Mouse (Mus musculus) limb, embryonic 14.5 days (tissue): ENCODE data around the gene Nucks1. TPM values are rescaled to one million over a fixed set of nuclear protein-coding genes. Genes with fewer than 3 reads are reported as not detected.

Experiments
- ATAC-seq: fragments of 200-750 bp; cut with Nextera tagmentation; 2 replicates; pipeline ENCODE4 v1.8.0; 2017; ENCODE audit warnings: low read depth, moderate number of reproducible peaks, moderate TSS enrichment; ENCODE audit not compliant: low FRiP score
- DNase-seq: peaks from one replicate; pipeline ENCODE4 v3.0.0-alpha.2; 2015; ENCODE audit warnings: low spot score
- H3K27ac ChIP-seq: fragments of 300-500 bp; sonication (generic); replicated peaks from 2 replicates; pipeline ENCODE4 v1.5.1; 2014; ENCODE audit warnings: low read depth, mild to moderate bottlenecking, low read length, moderate library complexity, mixed read lengths
- H3K27me3 ChIP-seq: fragments of 300-500 bp; sonication (generic); 2 replicates; pipeline ENCODE4 v1.6.1; 2014; ENCODE audit warnings: low read length, mixed read lengths; ENCODE audit not compliant: control insufficient read depth, insufficient read depth
- H3K36me3 ChIP-seq: fragments of 300-500 bp; sonication (generic); 2 replicates; pipeline ENCODE4 v1.6.1; 2014; ENCODE audit warnings: mild to moderate bottlenecking, low read length, moderate library complexity, mixed read lengths; ENCODE audit not compliant: control insufficient read depth, insufficient read depth
- H3K4me1 ChIP-seq: fragments of 300-500 bp; sonication (generic); 2 replicates; pipeline ENCODE4 v1.6.1; 2014; ENCODE audit warnings: antibody characterized with exemption, low read length, mixed read lengths; ENCODE audit not compliant: control insufficient read depth, insufficient read depth
- H3K4me2 ChIP-seq: fragments of 300-500 bp; sonication (generic); replicated peaks from 2 replicates; pipeline ENCODE4 v1.6.1; 2014; ENCODE audit warnings: low read depth, mild to moderate bottlenecking, low read length, moderate library complexity; ENCODE audit not compliant: severe bottlenecking
- H3K4me3 ChIP-seq: fragments of 300-500 bp; sonication (generic); replicated peaks from 2 replicates; pipeline ENCODE4 v1.5.1; 2014; ENCODE audit warnings: low read length
- H3K9ac ChIP-seq: fragments of 300-500 bp; sonication (generic); 2 replicates; pipeline ENCODE4 v1.6.1; 2014; ENCODE audit warnings: mild to moderate bottlenecking, low read depth, low read length, moderate library complexity; ENCODE audit not compliant: severe bottlenecking
- H3K9me3 ChIP-seq: fragments of 300-500 bp; sonication (generic); 2 replicates; pipeline ENCODE4 v1.6.1; 2016; ENCODE audit warnings: low read length; ENCODE audit not compliant: control insufficient read depth
- POLR2A ChIP-seq: fragments of 200-500 bp; IDR thresholded peaks from 2 replicates; pipeline ENCODE4 v1.8.0; 2012; ENCODE audit warnings: inconsistent platforms, mild to moderate bottlenecking, moderate library complexity, borderline replicate concordance; ENCODE audit not compliant: insufficient read depth, insufficient read length; ENCODE audit errors: extremely low read depth
- WGBS: fragments of 180-500 bp; shearing (Covaris S2); extraction: QIAGEN DNeasy Blood & Tissue Kit; methylation state at CpG from one replicate; pipeline ENCODE4 v1.1.7; 2014; 5-methylcytosine and 5-hydroxymethylcytosine counted together
- polyA plus RNA-seq, 2 experiments: library from polyadenylated mRNA; depleted of rRNA in 1 of 2; stranded (reverse) in 1 of 2; unstranded in 1 of 2; fragments of >200 nt; fragmentation: Nextera tagmentation in 1 of 2; extraction: Ambion mirVana in 1 of 2; gene quantifications; 2 replicates each; pipeline versions ENCODE4 v1.2.1 to v1.2.3; 2012 to 2014

The Nucks1 gene
- polyA plus RNA-seq, 2 experiments, result 52.0 to 68.4 TPM

DNA sequence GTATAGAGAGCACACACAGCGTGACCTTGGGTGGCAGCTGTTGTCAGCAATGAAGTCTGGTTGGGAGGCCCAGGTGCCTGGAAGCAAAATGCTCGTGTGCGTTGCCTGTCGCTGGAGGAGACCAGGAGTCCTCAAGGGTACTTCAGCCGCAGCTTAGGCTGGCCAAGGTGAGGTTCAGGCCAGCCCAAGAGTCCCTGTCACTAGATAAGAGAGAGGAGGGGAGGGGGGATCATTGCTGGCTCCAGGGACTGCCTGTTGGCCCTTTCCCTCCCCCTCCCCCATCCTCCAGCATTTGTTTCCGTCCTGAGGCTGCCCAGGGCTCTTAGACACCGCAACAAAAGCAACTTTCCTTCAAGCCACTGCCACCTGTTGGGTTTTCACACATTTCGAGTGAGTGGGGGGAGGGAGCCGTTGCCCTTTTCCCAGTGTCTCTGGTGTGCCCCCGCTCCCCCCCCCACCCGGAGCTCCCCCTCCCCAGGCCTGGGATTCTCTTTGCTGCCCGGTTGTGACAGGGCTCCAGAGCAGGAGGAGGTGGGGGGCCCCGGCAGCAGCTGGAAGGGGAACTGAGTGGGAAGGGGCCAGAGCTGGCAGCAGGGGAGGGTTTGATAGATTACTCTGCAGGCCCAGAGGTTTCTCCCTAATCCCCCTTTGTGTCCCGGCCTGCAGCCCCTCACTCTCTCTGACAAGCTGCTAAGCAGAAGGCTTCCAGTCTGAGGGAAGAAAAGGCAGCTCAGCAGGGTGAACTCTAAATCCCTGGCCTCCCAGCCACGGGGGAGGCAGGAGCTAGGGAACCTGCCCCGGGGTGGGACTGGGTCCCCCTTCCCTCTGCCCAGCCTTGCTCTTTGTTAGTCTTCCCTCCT lies 60.6 kb downstream of the Nucks1 start:
- Histone ChIP-seq H3K27ac (0 out of 2 replicates have a peak overlapping the region, but pooled peaks have one; percentile 33), H3K4me2 (0 out of 2 replicates have a peak overlapping the region, but pooled peaks have one; percentile 1), H3K4me3 (no peak overlapping the region), H3K9me3 (no peaks in the 10 kb centered on the region), H3K9ac (peak overlapping the region; percentile 42), H3K27me3 (no peaks in the 10 kb centered on the region), H3K36me3 (no peaks in the 10 kb centered on the region), H3K4me1 (peaks cover 22% of the 10 kb centered on the region)
- DNase-seq (peak; percentile 26), ATAC-seq (peak; percentile 75)
- WGBS, result 14% methylated on average over 15 of the region's 16 CpGs
- TF ChIP-seq POLR2A, result no peak

GRCm38 (mm10) chr1:131971771-131972497 lies 61.6 kb downstream of the Nucks1 start:
- Histone ChIP-seq H3K27me3 (no peaks in the 10 kb centered on the region), H3K4me1 (peaks cover 22% of the 10 kb centered on the region), H3K4me3 (no peak overlapping the region), H3K36me3 (no peaks in the 10 kb centered on the region), H3K9ac (peak overlapping the region; percentile 34), H3K9me3 (no peaks in the 10 kb centered on the region), H3K27ac (no peak overlapping the region), H3K4me2 (no peak overlapping the region)
- WGBS, result 23% methylated on average over 14 of the region's 15 CpGs
- no peak for TF ChIP-seq POLR2A
- no peak for DNase-seq
- no peak for ATAC-seq

GRCm38 (mm10) chr1:131972498-131973334 lies 62.4 kb downstream of the Nucks1 start:
- Histone ChIP-seq H3K4me3 (no peak overlapping the region), H3K36me3 (no peaks in the 10 kb centered on the region), H3K9me3 (no peaks in the 10 kb centered on the region), H3K4me1 (peaks cover 22% of the 10 kb centered on the region), H3K4me2 (no peak overlapping the region), H3K27ac (no peak overlapping the region), H3K9ac (0 out of 2 replicates have a peak overlapping the region, but pooled peaks have one; percentile 34), H3K27me3 (no peaks in the 10 kb centered on the region)
- TF ChIP-seq POLR2A, result no peak
- no peak for DNase-seq
- 27% methylated on average over 13 of the region's 13 CpGs for WGBS
- no peak for ATAC-seq

DNA sequence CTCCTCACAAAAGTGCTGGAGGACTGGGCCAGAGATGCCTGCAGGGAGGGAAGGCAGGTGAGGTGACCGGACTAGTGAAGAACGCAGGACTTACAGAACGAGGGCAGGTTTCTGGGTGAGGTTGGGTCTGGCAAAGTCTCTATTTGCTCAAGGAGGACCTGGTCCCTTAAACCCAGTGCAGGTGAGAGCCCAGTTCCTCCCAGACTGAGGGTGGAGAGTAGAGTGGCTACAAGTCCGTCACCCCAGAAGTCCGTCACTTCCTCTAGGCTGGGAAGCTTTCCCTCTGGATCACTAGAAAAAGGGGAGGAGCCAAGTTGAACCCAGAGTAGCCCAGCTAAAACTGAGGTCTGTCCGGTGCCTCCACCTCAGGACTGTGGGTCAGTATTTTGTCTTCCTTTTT lies 63.7 kb downstream of the Nucks1 start:
- Histone ChIP-seq H3K36me3 (no peaks in the 10 kb centered on the region), H3K4me3 (no peak overlapping the region), H3K4me1 (peaks cover 22% of the 10 kb centered on the region), H3K9me3 (no peaks in the 10 kb centered on the region), H3K4me2 (no peak overlapping the region), H3K27me3 (no peaks in the 10 kb centered on the region), H3K27ac (no peak overlapping the region), H3K9ac (no peak overlapping the region)
- DNase-seq (no peak), ATAC-seq (no peak)
- 78% methylated on average over 5 of the region's 6 CpGs for WGBS
- TF ChIP-seq POLR2A, result no peak

- DNase-seq, result no peak
- no peaks in the 10 kb centered on the region for H3K27me3 ChIP-seq
- no peak overlapping the region for H3K4me2 ChIP-seq
- no peak for TF ChIP-seq POLR2A
- no peaks in the 10 kb centered on the region for H3K9me3 ChIP-seq
- no peak overlapping the region for H3K9ac ChIP-seq
- ATAC-seq, result no peak
- H3K27ac ChIP-seq, result no peak overlapping the region
- H3K4me1 ChIP-seq, result peaks cover 8% of the 10 kb centered on the region
- H3K36me3 ChIP-seq, result no peaks in the 10 kb centered on the region
- no peak overlapping the region for H3K4me3 ChIP-seq
- WGBS, result 82% methylated on average over 5 of the region's 5 CpGs
These were observed 66.6 kb downstream of the Nucks1 start for GRCm38 (mm10) chr1:131976886-131977285.
